Mouse (Mus musculus) lung, postnatal 25 days (tissue): ENCODE data around the gene Itgb5.

Source experiments
- DNase-seq: peaks from one replicate; pipeline ENCODE4 v3.0.0; 2022; ENCODE audit warnings: low spot score

Itgb5 gene

GRCm38 (mm10) chr16:33829301-33829831 lies at the start of gene Itgb5:
TSS of gene Itgb5 (plus strand) at chr16:33829665.
- DNase-seq, result peak; percentile 62

- DNase-seq, result no peak
Measured at GRCm38 (mm10) chr16:33781789-33782728, 47.4 kb upstream of the Itgb5 start.

DNA sequence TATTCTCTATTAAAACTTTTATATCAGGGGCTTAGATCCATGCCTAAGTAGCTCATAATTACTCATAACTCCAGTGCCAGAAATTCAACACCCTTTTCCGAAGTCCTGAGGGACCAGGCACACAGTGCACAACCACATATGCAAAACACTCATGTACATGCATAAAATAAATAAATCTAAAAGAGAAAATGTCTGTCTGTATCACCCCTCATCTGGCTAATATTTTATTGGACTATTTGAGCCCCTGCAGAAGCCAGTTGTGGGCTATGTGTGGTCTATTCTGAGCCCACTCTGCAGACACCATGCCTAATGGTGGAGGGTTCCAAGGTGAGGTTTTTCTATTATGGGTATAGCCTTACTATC lies 46.8 kb upstream of the Itgb5 start:
- no peak for DNase-seq

DNA sequence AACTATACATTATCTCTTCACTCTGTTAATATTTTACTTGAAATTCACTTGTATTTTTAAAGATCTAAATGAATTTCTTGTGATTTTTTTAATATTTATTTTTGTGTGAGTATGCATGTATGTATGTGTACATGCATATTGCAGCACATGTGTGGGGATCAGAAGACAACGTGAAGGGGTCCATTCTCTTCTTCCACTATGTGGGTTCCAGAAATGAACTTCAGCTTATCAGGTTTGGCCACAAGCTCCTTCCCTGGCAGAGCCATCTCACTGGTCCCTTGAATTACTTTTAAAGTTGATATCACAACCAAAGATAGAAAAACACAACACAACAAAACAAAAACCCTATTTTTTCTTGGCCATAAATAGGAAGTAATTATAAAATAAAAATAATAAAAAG lies 44.9 kb upstream of the Itgb5 start:
- DNase-seq, result no peak

GRCm38 (mm10) chr16:33785092-33785704 lies 44.3 kb upstream of the Itgb5 start:
- no peak for DNase-seq

- no peak for DNase-seq
Measured at GRCm38 (mm10) chr16:33786657-33787390, 42.6 kb upstream of the Itgb5 start.

GRCm38 (mm10) chr16:33793846-33794791 lies 35.3 kb upstream of the Itgb5 start, which contains the start of gene Muc13:
TSS of gene Muc13 (plus strand) at chr16:33794037.
- DNase-seq, result no peak

DNA sequence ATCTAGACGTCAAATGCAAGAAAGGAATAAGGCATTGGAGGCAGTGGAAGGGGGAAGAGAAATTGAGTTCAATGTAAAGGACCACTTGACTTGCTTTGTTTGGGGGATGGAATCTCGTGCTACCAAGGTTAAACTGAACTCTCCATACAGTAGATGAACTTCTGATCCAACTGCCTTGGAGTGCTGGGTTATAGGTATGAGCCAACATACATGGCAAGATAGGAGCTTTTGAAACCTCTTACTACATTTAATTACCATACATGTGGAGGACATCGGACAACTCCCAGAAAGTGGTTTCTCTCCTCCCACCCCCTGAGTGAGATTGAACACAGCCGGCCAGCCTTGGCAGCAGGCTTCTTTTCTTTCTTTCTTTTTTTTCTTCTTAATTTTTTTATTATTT lies 34.4 kb upstream of the Itgb5 start:
- DNase-seq, result no peak

- DNase-seq, result no peak
Measured at GRCm38 (mm10) chr16:33795887-33796286, 33.6 kb upstream of the Itgb5 start.

- no peak for DNase-seq
Measured at GRCm38 (mm10) chr16:33796756-33797155, 32.7 kb upstream of the Itgb5 start.

DNA sequence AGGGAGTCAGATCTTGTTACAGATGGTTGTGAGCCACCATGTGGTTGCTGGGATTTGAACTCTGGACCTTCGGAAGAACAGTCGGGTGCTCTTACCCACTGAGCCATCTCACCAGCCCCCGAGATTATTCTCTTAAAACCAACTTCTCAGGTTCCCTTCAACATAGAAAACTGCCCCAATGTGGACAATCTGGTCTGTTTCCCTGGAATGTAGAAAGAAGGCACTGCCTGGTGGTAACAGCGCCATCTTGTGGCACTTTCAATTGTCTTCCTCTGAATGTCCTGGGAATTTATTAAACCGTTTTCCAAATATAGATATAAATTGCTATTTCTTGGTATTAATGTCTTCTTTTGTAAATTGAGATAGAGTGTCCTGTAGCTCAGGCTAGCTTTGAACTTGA lies 31.6 kb upstream of the Itgb5 start:
- peak; percentile 63 for DNase-seq

DNA sequence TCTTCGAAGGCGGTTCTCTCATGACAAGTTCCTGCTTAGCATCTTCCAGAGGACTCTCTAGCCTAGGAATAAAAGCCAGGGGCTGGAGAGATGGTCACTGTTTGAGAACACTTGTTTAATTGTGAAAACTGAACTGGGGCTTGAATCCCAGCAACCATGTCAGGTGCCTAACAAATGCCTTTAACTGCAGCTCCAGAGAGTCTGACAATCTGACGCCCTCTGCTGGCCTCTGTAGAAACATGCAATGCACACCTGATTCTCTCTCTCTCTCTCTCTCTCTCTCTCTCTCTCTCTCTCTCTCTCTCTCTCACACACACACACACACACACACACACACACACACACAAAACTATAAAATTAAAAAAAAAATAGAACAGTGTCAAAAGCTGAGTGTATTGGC lies 19.5 kb upstream of the Itgb5 start:
- DNase-seq, result no peak

DNA sequence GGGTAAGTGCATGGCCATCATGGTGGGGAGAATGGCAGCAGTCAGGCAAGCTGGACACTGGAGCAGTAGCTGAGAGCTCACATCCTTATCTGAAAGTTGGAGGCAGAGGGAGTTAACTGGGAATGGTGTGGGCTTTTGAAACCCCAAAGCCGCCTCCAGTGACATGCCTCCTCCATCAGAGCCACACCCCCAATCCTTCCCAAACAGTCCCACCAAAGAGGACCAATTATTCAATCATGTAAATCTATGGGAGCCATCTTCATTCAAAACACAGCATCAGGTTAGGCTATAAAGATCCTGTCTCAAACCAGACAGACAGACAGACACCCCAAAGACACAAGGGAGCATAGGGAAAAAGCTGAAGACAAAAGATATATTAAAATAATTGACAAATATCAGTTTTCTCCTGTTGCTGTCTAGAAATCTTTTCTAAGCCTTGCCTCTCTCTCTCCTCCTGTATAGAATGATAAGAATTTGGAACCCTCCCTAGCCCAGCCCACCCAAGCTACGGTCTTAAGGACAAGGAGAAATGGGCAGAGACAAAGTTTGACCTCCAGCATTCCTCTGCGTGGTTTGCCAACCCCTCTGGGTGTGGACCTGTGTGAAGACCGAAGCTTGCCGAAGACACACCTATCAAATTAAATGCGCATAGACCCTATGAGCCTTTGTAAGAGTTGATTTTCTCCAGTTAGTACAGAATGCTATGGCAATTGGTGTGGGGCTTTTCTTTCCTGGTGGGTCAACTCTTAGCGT lies 10.9 kb upstream of the Itgb5 start:
- DNase-seq, result no peak

GRCm38 (mm10) chr16:33820269-33821178 lies 8.9 kb upstream of the Itgb5 start:
- peak; percentile 90 for DNase-seq

DNA sequence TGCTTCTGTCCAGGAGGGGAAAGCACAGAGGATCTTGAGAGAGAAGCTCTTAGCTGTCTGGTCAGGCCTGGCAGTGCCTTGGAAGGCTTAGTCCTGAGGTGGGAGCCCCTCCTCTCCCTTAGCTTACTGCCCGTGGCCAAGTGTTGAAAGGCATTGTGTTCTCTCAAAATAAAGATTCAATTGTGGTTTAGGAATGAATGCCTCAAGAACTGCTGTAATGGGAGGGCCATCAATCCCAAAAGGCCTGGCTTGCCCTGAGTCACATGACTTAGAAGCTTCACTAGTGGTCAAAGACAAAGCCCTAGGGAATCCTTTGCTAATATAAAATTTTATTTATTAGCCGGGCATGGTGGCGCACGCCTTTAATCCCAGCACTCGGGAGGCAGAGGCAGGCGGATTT lies 4.9 kb upstream of the Itgb5 start:
- no peak for DNase-seq

- no peak for DNase-seq
Measured at GRCm38 (mm10) chr16:33828496-33828895, 969 bp upstream of the Itgb5 start.

DNA sequence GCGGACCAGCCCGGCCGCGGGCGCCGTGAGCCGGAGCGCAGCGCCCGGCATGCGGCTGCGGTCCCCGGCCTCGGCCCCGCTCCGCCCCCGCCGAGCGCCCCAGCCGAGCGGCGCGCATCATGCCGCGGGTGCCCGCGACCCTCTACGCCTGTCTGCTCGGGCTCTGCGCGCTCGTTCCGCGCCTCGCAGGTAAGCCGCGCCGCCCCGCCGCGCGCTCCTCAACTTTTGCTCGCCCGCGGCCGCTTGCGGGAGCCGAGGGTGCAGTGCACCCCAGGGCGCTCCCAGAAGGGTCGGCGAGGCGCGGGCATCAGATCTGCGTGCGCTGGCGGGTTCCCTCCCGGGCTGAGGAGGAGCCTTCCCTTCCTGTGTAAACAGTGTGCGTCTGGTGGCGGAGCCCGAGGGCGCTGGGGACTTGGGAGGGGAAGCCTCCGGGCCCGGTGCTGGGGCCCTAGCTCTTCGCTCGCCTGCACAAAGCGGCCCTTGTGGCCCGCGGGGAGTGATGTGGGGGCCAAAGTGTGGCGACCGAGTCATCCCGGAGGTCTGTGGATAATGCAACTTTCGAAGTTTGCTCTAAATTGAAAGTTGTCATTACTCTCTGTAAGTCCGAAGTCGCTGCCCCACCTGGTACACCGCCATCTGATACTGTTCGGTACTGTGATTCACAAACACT lies 512 bp downstream of the Itgb5 start:
- peak; percentile 52 for DNase-seq

- DNase-seq, result no peak
Measured at GRCm38 (mm10) chr16:33830512-33831105, 1.1 kb downstream of the Itgb5 start.

GRCm38 (mm10) chr16:33832057-33832456 lies 2.6 kb downstream of the Itgb5 start:
- DNase-seq, result no peak
